Mouse (Mus musculus) mouse trophoblast stem cell (cell line): Measurements from ENCODE around the gene 4930507D05Rik.
"Not testable (repeated sequence)": the region's sequence is repeated elsewhere in the genome, so short reads cannot be mapped to it uniquely, and the experiment has no call there.

Experiments used
- in situ Hi-C, 2 experiments: fragments of 300-500 bp; cut with MseI, MboI; formaldehyde crosslinking; loops; 2 replicates in 1 of 2; 3 replicates in 1 of 2; pipeline ENCODE4 v1.15.1; 2025

Gene 4930507D05Rik

DNA sequence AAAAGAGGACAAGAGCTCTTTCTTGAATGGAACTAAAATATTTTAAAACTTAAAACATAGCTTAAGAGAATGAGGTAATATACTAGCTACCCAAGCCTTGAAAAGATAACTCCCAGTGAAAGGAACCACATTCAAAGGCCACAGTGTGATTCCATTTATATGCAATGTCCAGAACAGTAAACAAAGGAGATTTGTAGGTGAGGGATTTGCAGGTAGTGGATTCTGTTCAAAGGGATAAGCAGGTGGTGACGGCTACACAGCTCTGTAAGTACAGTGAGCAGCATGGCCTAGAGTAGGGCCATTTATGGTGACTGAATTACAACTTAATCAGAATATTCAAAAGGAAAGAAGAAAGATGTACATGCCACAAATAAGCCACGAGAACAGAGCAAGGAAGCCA, 27.7 kb downstream of the 4930507D05Rik start:
- in situ Hi-C loops = no loop called here

DNA sequence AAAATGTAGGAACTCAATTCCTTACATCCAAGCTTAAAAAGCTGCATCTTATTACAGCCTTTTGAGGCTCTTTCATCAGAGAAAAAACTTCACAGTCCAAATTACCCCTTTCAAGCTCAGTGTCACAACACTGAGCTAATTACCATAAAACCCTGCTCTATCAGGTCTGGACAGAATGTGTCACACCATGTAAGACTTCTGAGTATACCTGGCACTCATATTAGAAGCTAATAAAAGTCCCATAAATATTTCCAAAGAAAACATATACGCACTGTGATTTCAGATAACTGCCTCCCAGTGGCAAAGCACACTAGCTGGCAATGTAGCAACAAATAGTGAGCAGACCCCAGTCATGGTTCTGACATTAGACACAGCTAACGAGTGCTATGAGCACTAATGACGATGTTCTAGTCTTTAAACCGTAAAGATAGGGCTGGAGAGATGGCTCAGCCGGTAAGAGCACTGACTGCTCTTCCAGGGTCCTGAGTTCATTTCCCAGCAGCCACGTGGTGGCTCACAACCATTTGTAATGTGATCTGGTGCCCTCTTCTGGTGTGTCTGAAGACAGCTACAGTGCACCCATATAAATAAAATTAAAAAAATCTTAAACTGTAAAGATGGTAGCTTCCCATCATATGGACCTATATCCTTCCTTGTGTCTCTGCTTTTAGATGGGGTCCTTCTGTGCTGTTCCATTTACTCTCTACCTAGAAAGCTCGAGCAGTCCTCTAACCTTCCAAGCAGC, 32.0 kb downstream of the 4930507D05Rik start:
- in situ Hi-C loops = no loop called here

DNA sequence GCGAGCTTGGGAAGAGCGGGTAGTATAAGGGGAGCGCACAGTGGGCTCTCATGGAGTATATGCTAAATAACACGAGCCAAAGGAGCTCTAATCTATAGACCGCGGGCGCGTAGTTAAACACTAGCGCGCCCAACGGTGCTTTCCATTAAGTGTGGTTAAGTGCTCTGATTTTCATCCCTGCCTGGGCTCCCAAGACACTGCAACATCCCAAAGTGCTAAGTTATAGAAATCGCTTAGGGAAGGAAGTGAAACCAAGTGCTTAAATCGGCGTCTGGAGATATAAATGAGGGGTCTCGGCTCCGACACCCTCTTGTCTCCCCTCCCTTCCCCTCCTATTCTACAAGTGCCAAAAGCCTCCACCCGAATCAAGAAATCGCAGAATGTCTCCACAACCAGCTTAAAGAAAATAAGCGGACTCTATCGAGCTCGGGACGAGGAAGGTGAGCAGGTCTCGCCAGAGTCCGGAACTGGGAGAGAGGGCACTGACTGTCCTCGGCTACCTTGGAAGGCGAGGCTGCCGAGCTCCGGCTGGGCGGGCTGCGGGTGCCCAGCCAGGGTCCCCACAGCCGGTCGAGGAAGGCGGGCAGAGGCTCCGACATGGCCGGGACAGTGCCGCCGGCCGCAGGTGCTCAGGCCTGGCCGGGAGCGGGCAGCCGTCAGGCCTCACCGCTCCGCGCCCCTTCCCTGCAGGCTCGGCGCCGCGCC, 36.7 kb downstream of the 4930507D05Rik start:
- in situ Hi-C loops = no loop called here

DNA sequence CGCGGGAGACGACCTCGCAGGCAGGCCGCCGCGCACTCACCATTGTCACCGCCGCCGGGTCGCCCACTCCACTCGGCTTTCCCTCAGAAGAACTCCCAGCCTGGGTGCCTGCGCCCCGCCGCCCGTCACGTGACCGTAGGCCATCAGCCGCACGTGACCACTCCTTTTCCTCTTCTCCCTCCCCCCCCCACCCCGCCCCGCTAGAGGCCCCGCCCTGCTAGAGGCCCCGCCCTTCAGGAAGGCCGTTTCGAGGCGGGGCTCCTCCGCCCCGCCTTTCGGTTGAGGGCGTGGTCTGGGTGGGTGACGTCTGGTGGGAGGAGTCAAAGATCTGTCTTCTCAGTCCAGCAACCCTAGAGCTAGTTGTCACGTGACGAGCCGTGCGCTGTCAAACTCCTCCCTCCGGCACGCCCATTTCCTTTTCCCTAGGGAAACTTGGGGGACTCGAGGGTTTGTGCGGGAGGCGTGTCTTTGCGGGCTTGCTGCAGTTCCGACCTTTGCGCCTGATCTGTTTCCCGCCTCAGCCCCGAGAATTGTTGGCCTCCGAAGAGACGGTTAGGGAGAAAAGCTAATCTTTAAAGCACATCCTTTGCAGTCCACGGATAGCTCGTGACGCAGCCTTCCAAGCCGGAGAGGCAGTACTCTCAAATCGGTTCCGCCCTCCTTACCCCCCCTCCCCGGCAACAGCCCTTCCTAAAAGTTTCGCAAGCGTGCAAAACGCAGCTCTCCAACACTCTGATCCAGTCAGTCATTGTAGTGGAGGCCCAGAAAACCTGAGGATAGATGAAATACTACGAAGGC, 37.5 kb downstream of the 4930507D05Rik start, which contains the start of gene Vps26a:
TSS of gene Vps26a (minus strand) at position 188 of the 798 bp plus-strand sequence.
- in situ Hi-C loops = no loop called here

DNA sequence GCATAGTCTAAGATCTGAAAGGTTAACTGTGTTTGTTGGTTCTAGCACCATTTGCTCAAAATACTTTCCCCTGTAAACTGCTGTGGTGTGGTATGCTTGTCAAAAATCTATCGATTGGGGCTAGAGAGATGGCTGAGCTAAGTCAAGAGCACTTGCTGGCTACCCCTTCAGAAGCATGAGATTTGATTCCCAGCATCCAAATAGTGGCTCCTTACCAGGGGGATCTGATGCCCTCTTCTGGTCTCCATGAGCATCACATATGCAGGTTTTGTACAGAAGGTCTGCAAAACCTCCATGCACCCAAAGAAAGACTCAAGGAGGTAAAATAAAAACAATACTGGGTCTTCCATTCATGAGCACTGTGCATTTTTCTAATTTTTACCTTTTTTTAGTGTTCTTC, 39.0 kb downstream of the 4930507D05Rik start:
- in situ Hi-C loops = no loop called here

DNA sequence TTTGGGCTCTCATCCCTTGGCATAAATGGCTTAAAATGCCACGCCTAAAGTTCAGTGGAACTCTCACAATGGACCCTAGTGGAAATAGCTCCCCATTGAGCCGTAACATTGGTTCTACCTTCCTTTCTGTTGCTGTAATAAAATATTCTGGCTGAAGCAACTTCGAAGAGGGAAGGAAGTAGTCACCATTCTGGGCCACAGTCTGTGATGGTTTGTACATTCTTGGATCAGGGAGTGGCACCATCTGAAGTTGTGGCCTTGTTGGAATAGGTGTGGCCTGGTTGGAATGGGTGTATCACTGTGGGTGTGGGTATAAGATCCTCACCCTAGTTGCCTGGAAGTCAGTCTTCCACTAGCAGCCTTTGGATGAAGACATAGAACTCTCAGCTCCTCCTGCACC, 42.4 kb downstream of the 4930507D05Rik start:
- in situ Hi-C loops = not testable (repeated sequence)

GRCm38 (mm10) chr10:62500088-62500915, 51.0 kb downstream of the 4930507D05Rik start:
- in situ Hi-C loops = loop anchor here in 1 of 2 experiments (5.0 kb wide), 1 partner anchor 52 kb away; no protein-coding TSS in a partner anchor
